Mouse (Mus musculus): Measurements from ENCODE around the gene Spag9.

GRCm38 (mm10) chr11:94144771-94145539 is 149.1 kb downstream of the Spag9 start:
- no peak for TF ChIP-seq MAFK (IDR thresholded peaks at IDR 0.05; ENCODE audit: insufficient replicate concordance, low read length)
- TF ChIP-seq POLR2A (IDR thresholded peaks at IDR 0.05; ENCODE audit: low read depth, low read length) = no peak
- no peak for TF ChIP-seq MAZ (IDR thresholded peaks at IDR 0.05; ENCODE audit: low read depth, low read length)
- TF ChIP-seq CTCF (conservative IDR thresholded peaks at IDR 0.05 in 1 of 2, IDR thresholded peaks at IDR 0.05 in 1 of 2; ENCODE audit: low read depth in 2 of 2, low read length in 2 of 2) = no peak
- no peak for TF ChIP-seq USF1 (IDR thresholded peaks at IDR 0.05; ENCODE audit: low read depth, low read length)
- no peak for TF ChIP-seq USF2 (conservative IDR thresholded peaks at IDR 0.05; ENCODE audit: low read depth, low read length)
- no peak for TF ChIP-seq UBTF (IDR thresholded peaks at IDR 0.05; ENCODE audit: low read depth, low read length)
- TF ChIP-seq E2F4 (IDR thresholded peaks at IDR 0.05; ENCODE audit: insufficient replicate concordance, low read depth, low read length) = no peak
- TF ChIP-seq TBP (conservative IDR thresholded peaks at IDR 0.05; ENCODE audit: low read depth, low read length) = no peak
- TF ChIP-seq ZMIZ1 (IDR thresholded peaks at IDR 0.05; ENCODE audit: low read depth, low read length) = no peak

All from CH12.LX (cell line).